Mouse (Mus musculus): ENCODE data around the gene Gm21750.
"Not testable (repeated sequence)": the region's sequence is repeated elsewhere in the genome, so short reads cannot be mapped to it uniquely, and the experiment has no call there.

Gm21750 gene

DNA sequence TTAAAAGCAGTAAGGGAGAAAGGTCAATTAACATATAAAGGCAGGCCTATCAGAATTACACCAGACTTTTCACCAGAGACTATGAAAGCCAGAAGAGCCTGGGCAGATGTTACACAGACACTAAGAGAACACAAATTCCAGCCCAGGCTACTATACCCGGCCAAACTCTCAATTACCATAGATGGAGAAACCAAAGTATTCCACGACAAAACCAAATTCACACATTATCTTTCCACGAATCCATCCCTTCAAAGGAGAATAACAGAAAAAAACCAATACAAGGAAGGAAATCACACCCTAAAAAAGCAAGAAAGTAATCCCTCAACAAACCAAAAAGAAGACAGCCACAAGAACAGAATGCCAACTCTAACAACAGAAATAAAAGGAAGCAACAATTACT is at the start of gene Gm21750:
Gene Gm21750, plus strand, starts transcription at position 301 of the 400 bp plus-strand sequence.
- not testable (repeated sequence) for DNase-seq (ENCODE audit: low spot score)

DNA sequence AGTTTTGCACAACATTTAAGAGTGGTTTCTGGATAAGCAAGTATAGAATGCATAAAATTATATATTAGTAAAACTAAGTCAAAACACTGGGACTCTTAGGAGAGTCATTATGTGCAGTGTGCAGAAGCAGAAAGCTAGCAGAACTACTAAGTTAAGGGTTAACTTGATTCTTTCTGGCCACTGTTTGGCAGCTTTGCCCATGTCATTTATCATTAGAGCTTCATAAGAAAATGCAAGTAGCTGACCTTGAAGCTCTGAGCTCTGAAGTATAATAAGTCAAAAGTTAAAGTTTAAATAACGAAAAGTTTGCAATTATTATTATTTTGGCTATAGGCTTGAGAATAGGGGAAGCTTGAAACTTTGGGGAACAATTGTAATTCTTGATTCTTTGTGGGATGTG is 46.1 kb upstream of the Gm21750 start:
- DNase-seq (ENCODE audit: low spot score) = not testable (repeated sequence)

DNA sequence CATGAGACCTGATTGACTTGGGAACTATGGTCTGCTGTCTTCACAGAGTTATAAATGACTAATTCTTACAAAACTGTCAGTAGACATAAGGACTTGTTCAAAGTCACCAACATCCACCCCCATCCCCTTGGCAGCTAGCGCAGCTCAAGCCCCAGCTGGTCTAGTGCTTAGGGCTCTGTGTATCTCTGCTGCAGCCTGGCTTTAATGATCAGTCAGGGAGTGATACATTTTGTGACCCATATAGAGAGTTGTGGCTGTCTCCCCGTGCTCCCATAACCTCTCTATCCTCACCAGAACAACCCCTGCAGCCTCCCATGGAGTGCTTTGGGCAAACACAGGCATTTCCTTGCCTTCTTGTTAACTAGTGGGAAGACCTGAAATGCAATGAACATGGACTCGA is 40.1 kb upstream of the Gm21750 start:
- DNase-seq (ENCODE audit: low spot score) = no peak

DNA sequence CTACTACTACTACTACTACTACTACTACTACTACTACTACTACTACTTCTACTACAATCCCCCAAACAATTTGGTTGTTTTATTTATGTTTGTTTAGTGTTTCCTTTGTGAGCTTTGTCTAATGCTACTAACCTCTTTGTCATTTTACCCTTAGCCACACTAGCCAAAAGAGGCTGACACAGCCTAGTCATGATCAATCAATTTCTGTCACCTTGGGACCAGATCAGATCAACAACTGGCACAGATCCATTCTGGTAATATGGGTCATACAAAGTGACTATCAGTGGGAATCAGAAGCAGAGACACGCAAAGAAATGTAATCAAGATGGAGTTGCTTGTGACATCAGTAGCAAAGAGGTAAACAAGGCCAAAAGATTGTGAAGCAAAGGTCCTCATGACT is 38.0 kb upstream of the Gm21750 start:
- DNase-seq (ENCODE audit: low spot score) = no peak

DNA sequence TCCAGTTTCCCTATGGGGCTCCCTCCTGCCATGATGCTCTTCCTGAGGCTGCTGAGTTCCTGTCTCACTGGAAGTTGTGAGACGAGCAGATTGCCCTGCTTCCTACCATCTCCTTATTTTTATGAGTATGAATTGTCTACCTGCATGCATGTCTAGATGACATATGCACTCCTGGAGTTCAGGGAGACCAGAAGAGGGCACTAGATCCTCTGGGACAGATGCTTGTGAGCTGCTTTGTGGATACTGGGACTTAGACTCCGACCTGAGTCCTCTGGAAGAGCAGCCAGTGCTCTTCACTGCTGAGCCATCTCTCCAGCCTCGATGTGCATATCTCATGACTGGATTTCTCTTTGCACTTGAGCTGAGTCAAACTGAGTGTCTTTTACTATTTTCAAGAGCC is 35.6 kb upstream of the Gm21750 start:
- DNase-seq (ENCODE audit: low spot score) = no peak

DNA sequence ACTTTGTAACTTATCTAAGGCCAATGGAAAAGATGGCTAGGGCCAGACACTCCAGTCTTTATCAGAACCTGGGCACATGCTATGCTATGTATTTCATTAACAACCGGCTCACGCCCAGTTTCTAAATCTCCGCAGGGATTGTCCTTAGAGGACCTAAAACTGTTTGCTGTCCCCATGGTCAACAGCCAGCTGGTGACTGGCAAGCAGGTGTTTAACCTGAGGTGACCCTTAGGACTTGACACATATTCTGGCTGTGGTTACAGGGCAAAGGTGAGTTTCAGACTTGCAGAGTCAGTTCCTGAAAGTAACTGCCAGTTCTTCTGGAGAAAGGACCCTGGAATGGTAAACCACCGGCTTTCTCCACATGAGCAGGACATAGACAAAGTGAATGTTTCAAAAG is 29.5 kb upstream of the Gm21750 start:
- no peak for DNase-seq (ENCODE audit: low spot score)

DNA sequence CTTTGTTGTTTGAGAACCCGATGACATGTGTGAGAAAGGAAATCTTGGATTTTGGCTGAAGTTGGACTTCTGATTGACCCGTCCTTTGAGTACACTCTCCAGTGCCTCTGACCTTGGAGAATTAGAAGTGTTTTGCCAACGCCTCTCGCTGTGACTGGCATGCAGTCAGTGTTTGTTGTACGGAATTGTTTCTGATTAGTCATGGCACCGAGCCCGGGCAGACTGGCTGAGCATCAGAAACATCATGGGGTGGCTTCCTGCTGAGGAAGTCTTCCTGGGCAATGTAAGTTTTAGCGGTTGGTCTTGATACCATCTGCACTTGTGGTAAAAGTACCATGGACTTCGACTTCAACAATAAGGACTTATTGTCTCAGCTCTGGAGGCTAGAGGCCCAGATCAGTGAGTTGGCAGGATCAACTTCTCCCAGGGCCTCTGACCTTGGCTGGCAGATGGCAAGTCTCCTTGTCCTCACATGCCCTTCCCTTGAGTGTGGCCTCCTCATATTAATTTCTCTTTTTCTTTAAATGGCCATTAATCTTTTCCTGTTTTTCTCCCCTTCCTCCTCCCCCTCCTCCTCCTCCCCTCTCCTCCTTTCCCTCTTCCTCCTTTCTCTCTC is 28.3 kb upstream of the Gm21750 start:
- DNase-seq (ENCODE audit: low spot score) = no peak

DNA sequence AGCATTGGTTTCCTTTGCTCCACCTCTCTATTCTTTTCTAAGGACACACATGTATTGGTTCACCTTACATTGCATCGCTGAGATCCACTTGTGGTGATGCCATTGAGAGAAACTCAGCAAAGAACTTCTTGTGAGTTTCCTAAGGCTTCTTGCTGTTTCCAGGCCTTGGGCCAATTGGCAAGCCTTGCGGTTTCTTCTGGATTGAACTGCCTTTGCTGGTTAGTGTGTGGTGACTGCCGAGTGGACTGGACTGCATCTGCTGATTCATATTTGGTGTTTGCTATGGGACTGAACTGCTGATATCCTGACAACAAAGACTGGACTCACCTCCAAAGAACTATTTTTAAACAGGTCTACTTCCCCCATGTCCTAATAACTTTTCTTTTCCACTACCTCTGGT is 26.7 kb upstream of the Gm21750 start:
- no peak for DNase-seq (ENCODE audit: low spot score)

DNA sequence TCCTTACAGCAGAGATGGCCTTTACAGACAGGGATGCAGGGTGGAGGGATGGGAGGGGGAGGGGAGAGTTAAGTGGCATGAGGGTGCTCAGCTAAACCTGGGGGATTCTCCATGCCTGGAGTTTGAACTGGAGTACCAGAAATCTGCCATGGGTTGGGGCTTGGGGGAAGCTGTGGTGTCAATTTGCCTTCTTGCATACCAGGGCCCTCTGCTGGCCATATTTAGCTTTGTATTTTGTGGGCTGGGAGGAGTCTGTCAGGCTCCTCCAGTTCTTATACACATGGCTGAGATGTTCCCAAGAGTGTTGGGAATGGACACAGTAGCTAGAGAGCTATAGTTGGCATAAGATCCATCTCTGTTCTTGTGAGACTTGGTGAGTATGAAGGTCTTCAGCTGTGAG is 23.6 kb upstream of the Gm21750 start:
- no peak for DNase-seq (ENCODE audit: low spot score)

DNA sequence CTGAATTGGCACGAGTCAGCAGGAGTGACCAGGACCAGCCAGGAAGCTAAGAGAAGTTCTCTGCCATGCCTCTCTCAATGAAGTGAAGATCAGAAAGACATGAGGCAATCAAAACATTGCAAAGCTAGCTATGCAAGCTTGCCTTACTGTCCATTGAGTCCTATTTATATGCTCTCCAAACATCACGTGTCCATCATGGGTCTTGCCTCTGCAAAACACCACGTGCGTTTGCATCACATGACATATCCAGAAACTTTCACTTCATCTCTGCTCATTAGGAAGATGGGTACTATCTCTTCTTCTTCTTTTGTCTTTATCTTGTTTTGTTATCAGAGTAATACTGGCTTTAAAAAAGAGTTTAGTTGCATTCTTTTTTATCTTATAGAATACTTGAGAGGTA is 10.8 kb upstream of the Gm21750 start:
- DNase-seq (ENCODE audit: low spot score) = no peak

DNA sequence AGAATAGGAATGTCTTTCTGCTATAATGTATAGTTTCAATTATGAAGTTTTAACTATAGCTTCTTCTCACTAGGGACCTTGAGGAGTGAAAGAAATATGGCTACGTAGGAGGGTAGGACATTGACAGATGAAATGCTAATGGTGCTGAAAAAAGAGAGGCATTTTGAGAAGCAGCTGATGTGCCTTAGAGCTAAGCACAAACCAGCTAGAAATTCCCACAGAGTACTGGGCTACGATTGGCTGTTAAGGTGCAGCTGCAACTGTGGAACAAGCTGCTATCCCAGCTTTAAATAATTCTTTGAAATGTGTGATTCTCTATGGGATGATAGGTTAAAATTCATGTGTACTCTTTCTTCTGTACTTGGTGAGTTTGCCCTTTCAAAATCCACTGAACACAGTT is 9.1 kb downstream of the Gm21750 start:
- no peak for DNase-seq (ENCODE audit: low spot score)

DNA sequence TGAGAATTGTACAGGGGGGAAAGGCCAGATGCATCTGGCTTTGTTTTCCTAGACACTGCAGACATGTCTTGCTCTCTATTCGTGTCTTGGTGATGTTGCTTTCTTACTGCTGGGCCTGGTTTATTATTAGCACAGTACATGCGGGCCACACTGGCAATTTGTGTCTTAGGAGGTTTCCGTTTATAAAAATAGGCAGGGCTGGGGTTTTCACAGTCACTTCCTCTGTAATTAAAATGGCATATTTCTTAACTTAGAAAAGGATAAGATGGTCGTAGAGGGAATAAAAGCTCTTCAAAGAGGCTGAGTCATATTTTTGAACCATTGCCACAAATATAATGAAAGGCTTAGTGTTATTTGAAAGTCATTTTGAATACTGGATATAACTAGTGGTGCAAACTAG is 26.7 kb downstream of the Gm21750 start:
- DNase-seq (ENCODE audit: low spot score) = no peak

DNA sequence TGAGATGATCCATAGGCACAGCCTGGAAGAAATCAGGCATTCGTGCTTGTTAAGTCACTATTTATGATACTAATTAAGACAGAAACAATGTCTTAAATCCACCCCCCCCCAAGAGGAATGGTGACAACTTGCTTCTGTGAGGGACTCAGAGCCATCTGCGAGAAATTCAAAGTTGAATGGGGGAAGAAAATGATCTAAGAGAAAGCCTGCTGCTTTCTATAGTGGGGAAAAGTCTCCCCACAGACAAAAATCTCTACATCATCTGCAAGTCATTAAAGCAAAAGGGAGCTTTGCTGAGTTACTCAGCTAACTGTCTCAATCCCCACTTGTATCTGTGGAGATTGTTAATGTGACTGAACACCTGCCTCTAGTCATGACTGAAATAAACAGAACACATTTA is 27.4 kb downstream of the Gm21750 start:
- no peak for DNase-seq (ENCODE audit: low spot score)

DNA sequence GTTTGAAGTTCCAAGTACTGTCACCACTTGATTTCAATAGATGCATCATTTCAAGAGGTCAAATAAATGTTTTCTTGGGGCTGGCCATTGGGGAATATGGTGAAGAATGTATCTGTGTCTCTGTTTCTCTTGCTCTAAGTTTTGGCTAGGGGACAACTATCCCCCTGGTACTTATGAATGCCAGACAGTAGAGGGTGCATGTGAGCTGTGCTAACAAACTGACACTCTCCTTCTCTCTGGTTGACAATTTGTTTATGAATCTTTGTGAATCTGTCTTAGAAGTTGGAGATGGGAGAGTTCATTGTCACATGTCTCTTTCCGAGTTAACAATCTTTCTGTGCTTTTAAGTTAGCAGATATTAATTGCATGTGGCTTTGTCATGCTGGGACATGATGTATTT is 39.2 kb downstream of the Gm21750 start:
- DNase-seq (ENCODE audit: low spot score) = no peak

DNA sequence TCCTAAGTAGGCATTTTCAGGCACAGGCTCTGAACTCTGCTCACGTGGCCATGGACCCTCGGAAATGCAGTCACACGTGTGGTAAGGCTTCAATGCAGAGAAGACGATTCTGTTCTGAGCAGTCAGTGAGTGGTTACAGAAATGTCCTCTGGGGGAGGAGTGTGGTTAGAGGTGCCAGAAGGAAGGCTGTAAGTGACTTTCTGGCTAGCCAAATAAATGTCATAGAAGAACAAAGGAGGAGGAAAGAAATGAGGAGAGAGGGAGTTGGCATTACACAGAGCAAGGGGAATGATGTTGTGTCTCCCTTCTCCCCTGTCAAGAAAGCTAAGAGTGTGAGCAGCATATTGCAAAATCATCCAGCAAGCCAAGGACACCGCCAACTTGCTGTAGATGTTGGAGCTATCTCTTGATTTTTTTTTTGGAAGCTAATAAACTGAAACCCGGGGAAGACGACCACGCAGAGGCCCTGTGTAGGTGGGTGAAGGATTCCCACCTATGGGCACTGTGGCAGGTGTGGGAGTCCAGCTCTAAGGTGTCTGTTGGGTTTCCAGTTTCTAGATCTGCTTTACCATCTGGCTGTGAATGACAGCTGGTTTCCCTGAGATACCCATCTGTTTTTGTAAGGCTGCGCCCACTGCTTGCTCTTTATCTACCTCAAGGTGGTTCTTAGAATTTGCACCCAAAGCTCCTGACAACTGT is 48.5 kb downstream of the Gm21750 start:
- no peak for DNase-seq (ENCODE audit: low spot score)
